Mouse (Mus musculus) liver, adult 2 months (tissue): Measurements from ENCODE around the gene Kif1a. TPM values are rescaled to one million over a fixed set of nuclear protein-coding genes. Genes with fewer than 3 reads are reported as not detected.

Experiments used
- DNase-seq: peaks from one replicate; pipeline ENCODE4 v3.0.0-alpha.2; 2011; ENCODE audit warnings: low read depth, low spot score; ENCODE audit errors: extremely low read depth
- H3K27ac ChIP-seq: fragments of 200-500 bp; replicated peaks from 2 replicates; pipeline ENCODE4 v1.5.1; 2012; ENCODE audit warnings: low read depth, mild to moderate bottlenecking, control low read depth, inconsistent platforms, low read length; ENCODE audit not compliant: insufficient read depth
- H3K27me3 ChIP-seq: fragments of 200-500 bp; 2 replicates; pipeline ENCODE4 v1.6.1; 2012; ENCODE audit warnings: mild to moderate bottlenecking, moderate library complexity, low read length, inconsistent platforms; ENCODE audit not compliant: control insufficient read depth, insufficient read depth
- H3K36me3 ChIP-seq: fragments of 200-500 bp; 2 replicates; pipeline ENCODE4 v1.6.1; 2012; ENCODE audit warnings: low read length, inconsistent platforms; ENCODE audit not compliant: control insufficient read depth, insufficient read depth
- H3K4me1 ChIP-seq: fragments of 200-500 bp; 2 replicates; pipeline ENCODE4 v1.6.1; 2011; ENCODE audit warnings: low read length; ENCODE audit not compliant: control insufficient read depth, insufficient read depth
- H3K4me3 ChIP-seq: fragments of 200-500 bp; 2 replicates; pipeline ENCODE4 v1.5.1; 2011; ENCODE audit warnings: low read depth, mild to moderate bottlenecking, control low read depth, low read length, moderate library complexity; ENCODE audit not compliant: insufficient read depth
- H3K79me2 ChIP-seq: fragments of 200-500 bp; 2 replicates; pipeline ENCODE4 v1.6.1; 2012; ENCODE audit warnings: inconsistent platforms, mild to moderate bottlenecking, low read length, moderate library complexity; ENCODE audit not compliant: control insufficient read depth, insufficient read depth
- H3K9ac ChIP-seq: fragments of 200-500 bp; 2 replicates; pipeline ENCODE4 v1.6.1; 2012; ENCODE audit warnings: low read depth, mild to moderate bottlenecking, control low read depth, inconsistent platforms, low read length
- CTCF ChIP-seq: fragments of 200-500 bp; IDR thresholded peaks from 2 replicates; pipeline ENCODE4 v1.5.1; 2011; ENCODE audit warnings: low read depth, low read length, control low read depth
- POLR2A ChIP-seq: fragments of 200-500 bp; IDR thresholded peaks from 2 replicates; pipeline ENCODE4 v1.6.1; 2011; ENCODE audit warnings: low read length, control low read depth; ENCODE audit not compliant: insufficient read depth; ENCODE audit errors: extremely low read depth
- WGBS: fragments of 180-500 bp; shearing (Covaris S2); methylation state at CpG from one replicate; pipeline ENCODE4 v1.1.7; 2018; 5-methylcytosine and 5-hydroxymethylcytosine counted together
- polyA plus RNA-seq: library from polyadenylated mRNA; depleted of rRNA; stranded (reverse); fragments of >200 nt; gene quantifications from 2 replicates; pipeline ENCODE4 v1.2.3, GENCODE M21; 2012; rRNA removed
- total RNA-seq: library from RNA; depleted of rRNA; stranded (reverse); fragments of >200 nt; gene quantifications from 2 replicates; pipeline ENCODE4 v1.2.3, GENCODE M21; 2014; rRNA removed

The Kif1a gene
- 0.09 and 0.54 TPM in 2 replicates for total RNA-seq
- 0.09 and 0.11 TPM in 2 replicates for polyA plus RNA-seq

GRCm38 (mm10) chr1:93101571-93102061 is at the start of gene Kif1a:
Kif1a (minus strand) TSS chr1:93101951.
- H3K27me3 ChIP-seq = peaks cover 24% of the 10 kb centered on the region
- DNase-seq = no peak
- H3K4me3 ChIP-seq = peak within 1 kb of the TSS; percentile 37; the same call in 1 of the 2 replicates
- peaks cover 5% of the 10 kb centered on the region; the same call in 1 of the 2 replicates for H3K4me1 ChIP-seq
- H3K36me3 ChIP-seq = no peaks in the 10 kb centered on the region
- no peak within 1 kb of the TSS; the same call in 1 of the 2 replicates for H3K9ac ChIP-seq
- no peaks in the 10 kb centered on the region for H3K79me2 ChIP-seq
- no peak within 1 kb of the TSS for H3K27ac ChIP-seq
- WGBS = 5% methylated on average over 39 of the region's 39 CpGs
- TF ChIP-seq POLR2A = no peak
- no peak for TF ChIP-seq CTCF

- no peaks in the 10 kb centered on the region for H3K36me3 ChIP-seq
- H3K9ac ChIP-seq = no peak overlapping the region
- H3K4me1 ChIP-seq = no peaks in the 10 kb centered on the region
- H3K27ac ChIP-seq = no peak overlapping the region
- H3K79me2 ChIP-seq = no peaks in the 10 kb centered on the region
- H3K27me3 ChIP-seq = no peaks in the 10 kb centered on the region
- no peak for TF ChIP-seq POLR2A
- H3K4me3 ChIP-seq = no peak overlapping the region
- DNase-seq = no peak
- 79% methylated on average over 2 of the region's 2 CpGs for WGBS
Observed at GRCm38 (mm10) chr1:93150907-93151661, 49.3 kb upstream of the Kif1a start.

- Histone ChIP-seq H3K4me3 (no peak overlapping the region), H3K27ac (no peak overlapping the region), H3K27me3 (no peaks in the 10 kb centered on the region), H3K79me2 (no peaks in the 10 kb centered on the region), H3K36me3 (no peaks in the 10 kb centered on the region), H3K9ac (no peak overlapping the region), H3K4me1 (no peaks in the 10 kb centered on the region; the same call in none of the 2 replicates)
- TF ChIP-seq CTCF = no peak
- TF ChIP-seq POLR2A = no peak
- WGBS = 86% methylated on average over 9 of the region's 9 CpGs
- no peak for DNase-seq
Observed at GRCm38 (mm10) chr1:93144176-93144575, 42.4 kb upstream of the Kif1a start.

- Histone ChIP-seq H3K27me3 (no peaks in the 10 kb centered on the region), H3K9ac (no peak overlapping the region), H3K36me3 (no peaks in the 10 kb centered on the region), H3K79me2 (no peaks in the 10 kb centered on the region), H3K4me3 (no peak overlapping the region), H3K4me1 (peaks cover 11% of the 10 kb centered on the region), H3K27ac (no peak overlapping the region)
- peak; percentile 91 for DNase-seq
- WGBS = 9% methylated on average over 1 of the region's 1 CpGs
- TF ChIP-seq POLR2A (no peak), CTCF (no peak)
Observed at GRCm38 (mm10) chr1:93142871-93143270, 41.1 kb upstream of the Kif1a start.

- no peak overlapping the region for H3K27ac ChIP-seq
- H3K4me1 ChIP-seq = peaks cover 24% of the 10 kb centered on the region
- 82% methylated on average over 7 of the region's 7 CpGs for WGBS
Observed at GRCm38 (mm10) chr1:93139713-93140112, 38.0 kb upstream of the Kif1a start.

GRCm38 (mm10) chr1:93138534-93138933 is 36.8 kb upstream of the Kif1a start:
- Histone ChIP-seq H3K27me3 (no peaks in the 10 kb centered on the region), H3K27ac (peak overlapping the region; percentile 66)
- peak; percentile 93 for DNase-seq

More at GRCm38 (mm10) chr1:93139713-93140112, 38.0 kb upstream of the Kif1a start:
- no peak for DNase-seq
- Histone ChIP-seq H3K9ac (no peak overlapping the region), H3K79me2 (0 out of 2 replicates have a peak, but pooled peaks cover 7% of the 10 kb centered on the region), H3K36me3 (no peaks in the 10 kb centered on the region), H3K27me3 (no peaks in the 10 kb centered on the region), H3K4me3 (no peak overlapping the region)
- TF ChIP-seq POLR2A (no peak), CTCF (no peak)

More at GRCm38 (mm10) chr1:93138534-93138933, 36.8 kb upstream of the Kif1a start:
- no peak overlapping the region for H3K4me3 ChIP-seq
- no peak for TF ChIP-seq CTCF
- no peak for TF ChIP-seq POLR2A
- H3K79me2 ChIP-seq = 0 out of 2 replicates have a peak, but pooled peaks cover 7% of the 10 kb centered on the region
- no peak overlapping the region; the same call in 1 of the 2 replicates for H3K9ac ChIP-seq
- no peaks in the 10 kb centered on the region for H3K36me3 ChIP-seq
- WGBS = 16% methylated on average over 6 of the region's 6 CpGs
- peaks cover 25% of the 10 kb centered on the region for H3K4me1 ChIP-seq
